Mouse (Mus musculus) gastrocnemius, postnatal 36 days (tissue): ENCODE results near the gene Rnf157. TPM values are rescaled to one million over a fixed set of nuclear protein-coding genes. Genes with fewer than 3 reads are reported as not detected.

Source experiments
- DNase-seq, 2 experiments: peaks; one replicate each; pipeline ENCODE4 v3.0.0; 2022
- intact Hi-C: fragments of 180-260 bp; cut with DNase I; formaldehyde crosslinking; loops from one replicate; pipeline ENCODE4 v1.15.1; 2025
- long read RNA-seq, 2 experiments: library from polyadenylated mRNA; stranded (forward); transcript quantifications; one replicate each; pipeline ENCODE4 v2.0.0; 2021
- total RNA-seq, 2 experiments: library from RNA; stranded (reverse); gene quantifications; 2 replicates each; pipeline ENCODE4 v1.2.3; 2021

Gene Rnf157
- 10 to 100 TPM; 23.0 to 24.5 TPM for total RNA-seq
- long read RNA-seq, experiment 1, full-length matches to known transcripts = 5 of 27 reads
- long read RNA-seq, experiment 1, partial matches to known transcripts = 10 of 27 reads
- long read RNA-seq, experiment 1, other reads (novel, unspliced or antisense) = 12 of 27 reads
- long read RNA-seq, experiment 2, full-length matches to known transcripts = 10 of 31 reads
- long read RNA-seq, experiment 2, partial matches to known transcripts = 10 of 31 reads
- long read RNA-seq, experiment 2, other reads (novel, unspliced or antisense) = 11 of 31 reads

DNA sequence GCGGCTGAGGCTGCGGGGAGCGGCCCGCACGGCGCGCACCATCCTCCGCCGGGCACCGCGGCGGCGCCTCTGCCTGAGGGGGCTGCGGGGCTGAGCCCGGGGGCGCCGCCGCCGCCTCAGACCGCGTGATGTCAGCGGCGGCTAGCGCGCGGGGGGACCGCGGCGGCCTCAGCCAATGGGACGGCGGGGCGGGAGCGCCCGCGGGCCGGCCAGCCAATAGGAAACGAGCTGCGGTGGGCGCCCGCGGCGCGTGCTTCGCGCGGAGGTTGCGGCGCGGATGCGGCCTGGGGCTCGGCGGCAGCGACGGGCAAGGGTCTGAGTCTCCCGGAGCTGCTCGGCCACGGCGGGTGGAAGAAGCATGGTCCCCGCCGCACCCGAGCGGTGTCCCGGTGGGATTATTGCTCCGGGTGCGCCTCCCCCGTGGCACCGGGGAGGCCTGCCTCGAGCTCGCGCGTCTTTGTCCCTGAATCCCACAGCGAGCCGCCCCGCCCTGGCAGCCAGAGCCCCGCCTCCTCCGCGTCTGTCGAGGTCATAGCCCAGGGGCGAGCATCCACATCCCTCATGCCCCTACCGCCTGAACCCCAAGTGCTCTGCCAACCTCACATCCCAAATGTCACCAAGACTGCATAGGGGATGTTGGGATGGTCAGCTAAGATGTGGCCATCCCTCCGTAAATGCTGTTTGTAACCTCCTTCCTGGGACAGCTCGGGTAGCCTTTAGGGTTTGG is at the start of gene Rnf157:
TSS of gene Rnf157 (minus strand) at position 129 of the 727 bp plus-strand sequence.
- intact Hi-C loops = no loop called here
- DNase-seq = peak; percentile 76 to 79

- DNase-seq = no peak
- intact Hi-C loops = loop anchor here (5.0 kb wide), 1 partner anchor 232 kb away; no protein-coding TSS in a partner anchor
These were observed 47.0 kb upstream of the Rnf157 start for GRCm38 (mm10) chr11:116459786-116460185.

DNA sequence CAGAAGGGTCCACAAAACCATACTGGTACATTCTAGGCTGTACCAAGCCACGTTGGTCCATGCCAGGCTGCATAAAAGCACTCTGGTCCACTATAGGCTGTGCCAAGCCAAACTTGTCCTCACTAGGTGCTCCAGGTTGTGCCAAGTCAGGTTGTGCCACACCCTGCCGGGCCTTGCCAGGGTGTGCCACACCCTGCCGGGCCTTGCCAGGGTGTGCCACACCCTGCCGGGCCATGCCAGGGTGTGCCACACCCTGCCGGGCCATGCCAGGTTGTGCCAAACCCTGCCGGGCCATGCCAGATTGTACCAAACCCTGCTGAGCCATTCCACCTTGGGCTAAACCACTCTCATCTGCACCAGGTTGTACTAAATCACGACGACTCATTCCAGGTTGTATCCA is 43.4 kb upstream of the Rnf157 start:
- DNase-seq = peak in 1 of 2 experiments; percentile 7
- intact Hi-C loops = no loop called here

- intact Hi-C loops = no loop called here
- DNase-seq = no peak
These were observed 41.1 kb upstream of the Rnf157 start for GRCm38 (mm10) chr11:116453889-116454288.

- intact Hi-C loops = loop anchor here (5.0 kb wide), 1 partner anchor 222 kb away; no protein-coding TSS in a partner anchor
These were observed 36.5 kb upstream of the Rnf157 start for GRCm38 (mm10) chr11:116449341-116449740.

GRCm38 (mm10) chr11:116447822-116448221 is 35.0 kb upstream of the Rnf157 start:
- no peak for DNase-seq
- intact Hi-C loops = loop anchor here (5.0 kb wide), 1 partner anchor 221 kb away; no protein-coding TSS in a partner anchor

More at GRCm38 (mm10) chr11:116449341-116449740, 36.5 kb upstream of the Rnf157 start:
- no peak for DNase-seq

- DNase-seq = no peak
- intact Hi-C loops = loop anchor here (1.0 to 5.0 kb wide), 2 partner anchors 127 to 219 kb away; no protein-coding TSS in a partner anchor
These were observed 33.6 kb upstream of the Rnf157 start for GRCm38 (mm10) chr11:116446308-116446887.

- intact Hi-C loops = loop anchor here (1.0 to 5.0 kb wide), 2 partner anchors 126 to 218 kb away; no protein-coding TSS in a partner anchor
- peak; percentile 92 for DNase-seq
These were observed 32.9 kb upstream of the Rnf157 start for GRCm38 (mm10) chr11:116445596-116446307.

DNA sequence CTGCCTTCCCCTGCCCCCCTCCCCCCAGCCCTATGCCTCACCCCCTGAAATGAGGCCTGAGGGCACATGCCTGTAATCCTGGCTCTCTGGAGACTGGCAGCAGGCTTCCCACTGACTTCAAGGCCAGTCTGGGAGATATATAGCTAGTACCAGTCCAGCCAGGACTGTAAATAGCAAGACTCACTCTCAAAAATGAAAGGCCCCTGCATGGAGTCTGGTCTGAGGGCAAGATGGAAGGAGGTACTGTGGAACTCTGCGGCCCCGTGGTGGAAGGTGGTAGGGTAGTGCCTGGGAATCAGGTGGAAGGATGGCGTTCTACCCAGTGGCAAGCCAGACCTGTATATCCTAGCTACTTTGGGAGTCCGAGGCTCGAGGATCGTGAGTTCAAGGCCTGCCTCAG is 31.1 kb upstream of the Rnf157 start:
- no peak for DNase-seq
- intact Hi-C loops = loop anchor here (5.0 kb wide), 1 partner anchor 57 kb away; no protein-coding TSS in a partner anchor

DNA sequence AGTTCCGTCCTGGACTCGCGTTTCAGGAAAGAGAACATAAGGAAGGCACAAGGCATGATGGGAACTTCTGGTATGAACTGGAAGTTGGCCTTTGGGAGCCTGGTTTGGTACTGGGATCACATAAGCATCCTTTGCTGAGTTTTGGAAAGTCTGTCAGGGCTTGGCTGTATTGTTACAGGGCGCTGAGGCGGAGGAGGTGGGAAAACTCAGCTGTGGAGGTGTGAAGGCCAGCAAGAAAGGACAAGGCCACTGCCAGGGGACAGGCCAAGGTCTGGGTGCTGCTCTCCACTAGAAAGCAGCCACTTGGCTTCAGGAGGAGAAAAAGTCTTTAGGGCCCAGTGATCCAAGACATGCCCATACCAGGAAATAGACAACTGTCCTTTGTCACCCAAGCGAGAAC is 30.5 kb upstream of the Rnf157 start:
- intact Hi-C loops = loop anchor here (5.0 kb wide), 1 partner anchor 56 kb away; no protein-coding TSS in a partner anchor
- no peak for DNase-seq

DNA sequence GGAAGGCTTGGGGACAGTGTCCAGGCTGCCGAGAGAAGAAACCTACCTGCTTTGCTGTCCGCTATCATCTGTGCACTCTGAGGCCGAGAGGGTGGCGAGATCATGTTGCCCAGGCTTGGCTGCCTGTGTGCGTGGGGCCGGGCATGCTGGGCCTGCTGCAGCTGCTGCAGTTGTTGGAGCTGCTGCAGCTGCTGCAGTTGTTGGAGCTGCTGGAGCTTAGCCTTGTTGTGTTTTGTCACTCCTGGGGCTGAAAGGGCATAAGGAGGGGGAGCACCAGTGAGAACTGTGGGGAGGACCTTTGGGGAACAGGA is 30.0 kb upstream of the Rnf157 start:
- DNase-seq = no peak
- intact Hi-C loops = loop anchor here (5.0 kb wide), 1 partner anchor 56 kb away; no protein-coding TSS in a partner anchor

DNA sequence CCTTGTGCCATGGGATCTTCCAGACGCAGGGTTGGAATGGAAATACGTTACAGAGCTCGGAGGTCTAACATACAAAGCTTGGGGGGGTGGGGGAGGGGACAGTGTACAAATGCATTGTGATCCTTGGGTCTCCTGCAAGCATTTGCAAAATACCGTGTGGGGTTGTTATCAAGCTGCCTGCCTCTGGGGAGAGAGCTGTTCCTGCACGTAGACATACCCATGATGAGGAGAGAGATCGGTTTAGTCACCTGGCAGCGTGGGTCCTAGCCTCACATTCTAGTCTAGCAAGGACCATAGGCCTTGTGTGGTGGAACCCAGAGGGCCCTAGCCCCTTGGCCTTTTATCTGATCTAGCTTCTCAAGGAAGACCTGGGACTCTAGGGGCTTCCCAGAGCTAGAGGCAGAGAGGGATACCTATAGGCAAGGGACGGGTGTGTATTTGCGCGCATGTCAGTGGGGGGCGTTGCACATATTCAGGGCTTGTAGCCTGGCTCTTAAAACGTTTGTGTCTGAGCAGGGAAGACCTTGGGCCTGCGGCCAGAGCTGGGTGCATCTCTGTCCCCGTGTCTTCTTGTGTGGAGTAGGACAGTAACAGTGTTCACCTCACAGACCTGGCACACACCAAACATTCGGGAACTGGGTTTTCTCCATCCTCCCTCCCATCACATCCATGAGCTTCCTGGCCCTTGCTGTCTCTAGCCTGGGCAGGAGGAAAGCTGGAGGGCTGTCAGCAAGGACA is 29.5 kb upstream of the Rnf157 start:
- DNase-seq = no peak
- intact Hi-C loops = loop anchor here (5.0 kb wide), 1 partner anchor 55 kb away; no protein-coding TSS in a partner anchor

DNA sequence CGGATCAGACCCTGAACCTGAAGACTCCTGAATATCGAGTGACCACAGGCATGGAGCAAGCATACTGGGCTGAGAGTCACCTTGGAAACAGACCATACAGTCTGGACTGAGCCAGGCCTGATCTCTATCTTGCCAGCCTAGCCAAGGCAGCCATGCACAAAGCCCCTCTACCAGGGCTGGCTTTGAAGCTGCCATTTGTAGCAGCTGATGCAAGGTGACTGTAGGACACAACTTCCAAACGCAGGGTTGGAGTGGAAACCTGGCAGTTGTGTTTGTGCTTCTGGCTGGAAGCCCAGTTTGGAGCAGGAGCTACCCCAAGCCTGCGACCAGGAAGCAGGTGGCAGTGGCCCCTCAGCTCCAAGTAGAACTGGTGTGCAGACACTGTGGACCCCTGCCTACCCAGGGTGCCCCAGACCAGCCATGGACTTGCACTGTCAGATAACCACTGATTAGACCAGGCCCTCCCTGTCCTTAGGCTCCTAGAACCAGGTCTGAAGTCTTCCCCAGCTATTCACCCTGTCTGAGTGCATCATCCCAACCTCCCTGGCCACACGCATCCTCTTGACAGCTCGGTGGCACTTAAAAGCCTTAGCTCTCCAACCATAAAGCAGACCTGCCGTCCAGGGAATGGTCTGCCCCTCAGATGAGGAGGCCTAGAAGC is 27.7 kb upstream of the Rnf157 start:
- intact Hi-C loops = loop anchor here (5.0 kb wide), 1 partner anchor 53 kb away; no protein-coding TSS in a partner anchor
- DNase-seq = no peak

- no peak for DNase-seq
- intact Hi-C loops = loop anchor here (5.0 kb wide), 1 partner anchor 52 kb away; no protein-coding TSS in a partner anchor
These were observed 26.7 kb upstream of the Rnf157 start for GRCm38 (mm10) chr11:116439269-116440240.

GRCm38 (mm10) chr11:116437541-116437940 is 24.7 kb upstream of the Rnf157 start:
- DNase-seq = no peak
- intact Hi-C loops = no loop called here

- intact Hi-C loops = no loop called here
- DNase-seq = peak; percentile 55 to 64
These were observed 24.0 kb upstream of the Rnf157 start for GRCm38 (mm10) chr11:116436725-116437331.

GRCm38 (mm10) chr11:116435992-116436724 is 23.3 kb upstream of the Rnf157 start:
- intact Hi-C loops = no loop called here
- DNase-seq = no peak
